Mouse (Mus musculus) CH12F3 (cell line): ENCODE results near the gene Osbp2.
"Not testable (repeated sequence)": the region's sequence is repeated elsewhere in the genome, so short reads cannot be mapped to it uniquely, and the experiment has no call there.

Experiments used
- in situ Hi-C: fragments of 300-500 bp; cut with MboI; formaldehyde crosslinking; loops from 2 replicates; pipeline ENCODE4 v1.14.3; 2020; ENCODE audit warnings: low sequenced_read_pairs

The Osbp2 gene

DNA sequence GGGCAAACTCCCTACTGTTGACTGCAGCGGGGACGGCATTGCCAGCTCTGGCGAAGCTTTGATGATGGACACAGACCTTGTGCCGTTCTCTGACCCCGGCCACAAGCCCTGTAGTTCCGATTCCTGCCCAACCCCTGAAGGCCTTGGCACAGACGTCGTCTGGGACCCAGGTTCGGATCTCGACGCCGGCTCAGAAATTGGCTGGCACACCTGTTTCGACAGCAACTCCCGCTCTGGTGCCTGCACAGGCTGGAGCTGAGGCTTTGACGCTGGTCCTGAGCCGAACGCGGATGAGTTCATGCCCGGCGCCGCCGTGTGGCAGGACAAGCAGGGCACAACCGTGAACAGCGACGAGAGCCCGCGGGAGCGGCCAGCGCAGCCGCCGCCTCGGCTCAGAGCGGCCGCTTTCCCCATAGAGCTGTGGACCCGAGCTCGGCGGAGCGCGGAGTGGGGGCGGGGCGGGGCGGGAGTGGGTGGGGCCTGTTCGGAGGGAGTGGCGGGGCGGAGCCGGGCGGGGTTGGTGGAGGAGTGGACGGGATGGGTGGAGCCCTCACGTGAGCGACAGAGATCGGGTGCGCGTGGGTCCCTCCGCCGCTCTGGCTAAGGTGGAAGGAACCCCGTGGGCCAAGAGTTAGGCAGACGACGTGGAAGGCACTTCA lies at the start of gene Osbp2:
Gene Osbp2, minus strand, starts transcription at position 450 of the 659 bp plus-strand sequence.
- in situ Hi-C loops, result no loop called here

DNA sequence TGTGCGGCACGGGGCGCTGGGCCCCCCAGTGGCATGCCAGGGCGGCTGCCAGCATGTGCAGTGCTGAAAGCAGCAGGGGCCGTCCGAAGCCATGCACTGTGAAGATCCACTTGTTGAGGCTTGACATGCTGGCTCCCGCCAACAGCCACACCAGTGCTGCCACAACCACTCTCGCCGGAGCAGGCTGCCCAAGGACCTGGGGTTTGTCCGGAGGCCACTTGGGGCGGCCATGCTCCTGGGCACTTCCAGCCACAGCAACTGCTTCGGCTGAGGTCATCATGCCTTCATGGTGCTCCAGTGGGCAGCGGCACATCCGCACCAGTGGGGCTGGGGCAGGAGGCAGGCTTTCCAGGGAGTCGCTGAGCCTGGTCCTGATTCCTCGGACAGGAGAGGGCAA lies 49.2 kb upstream of the Osbp2 start:
- in situ Hi-C loops, result no loop called here

DNA sequence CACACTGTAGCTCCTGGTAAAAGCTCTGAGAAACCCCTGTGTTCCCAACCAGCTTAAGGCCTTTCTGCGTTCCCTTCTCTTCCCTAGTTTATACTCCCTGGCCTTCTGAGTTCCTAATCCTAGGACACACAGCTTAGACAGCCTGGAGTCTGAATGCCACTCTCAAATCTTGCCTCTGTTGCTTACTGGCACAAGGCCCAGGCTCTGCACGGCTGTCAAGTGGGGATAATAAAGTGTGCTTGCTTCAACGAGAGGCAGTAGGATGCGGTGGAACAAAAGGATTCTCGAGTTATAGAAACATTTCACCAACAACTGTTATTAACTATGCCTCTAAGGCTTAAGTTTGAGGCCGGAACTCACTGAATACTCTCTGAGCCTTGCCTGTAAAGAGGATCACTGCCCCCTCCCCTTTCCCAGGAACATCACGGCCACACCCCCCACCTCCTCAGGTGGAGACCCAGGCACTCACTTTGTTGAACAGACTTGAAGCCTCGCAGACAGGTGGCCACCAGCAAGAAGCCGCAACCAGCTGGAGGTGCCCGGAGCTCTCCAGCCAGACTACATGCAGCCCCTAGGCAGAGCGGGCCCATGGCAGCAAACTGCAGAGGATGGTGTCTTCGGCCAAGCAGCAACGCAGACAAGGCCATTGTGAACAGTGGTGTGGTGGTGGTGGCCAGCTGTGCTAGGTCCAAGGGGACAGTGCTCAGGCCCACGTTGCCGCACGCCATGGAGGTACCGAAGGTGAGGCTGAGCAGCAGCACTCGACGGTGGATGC lies 48.6 kb upstream of the Osbp2 start:
- in situ Hi-C loops, result no loop called here

DNA sequence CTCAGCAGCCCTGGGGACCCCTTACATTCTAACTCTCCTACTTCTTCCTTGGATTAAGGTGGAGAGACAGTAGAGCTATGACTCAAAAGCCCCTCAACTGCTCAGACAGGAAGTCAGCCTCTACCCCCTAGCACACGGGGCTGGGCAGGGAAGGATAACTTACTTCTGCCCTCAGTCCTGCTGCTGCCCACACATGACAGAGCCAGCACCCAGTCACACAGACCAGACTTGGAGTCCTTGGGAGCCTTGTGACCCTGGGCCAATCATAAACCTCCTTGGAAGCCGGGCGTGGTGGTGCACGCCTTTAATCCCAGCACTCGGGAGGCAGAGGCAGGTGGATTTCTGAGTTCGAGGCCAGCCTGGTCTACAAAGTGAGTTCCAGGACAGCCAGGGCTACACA lies 47.7 kb upstream of the Osbp2 start:
- in situ Hi-C loops, result not testable (repeated sequence)

GRCm38 (mm10) chr11:3910513-3911310 lies 47.0 kb upstream of the Osbp2 start:
- in situ Hi-C loops, result no loop called here

- in situ Hi-C loops, result no loop called here
These were observed 45.5 kb upstream of the Osbp2 start for GRCm38 (mm10) chr11:3909236-3909635.

DNA sequence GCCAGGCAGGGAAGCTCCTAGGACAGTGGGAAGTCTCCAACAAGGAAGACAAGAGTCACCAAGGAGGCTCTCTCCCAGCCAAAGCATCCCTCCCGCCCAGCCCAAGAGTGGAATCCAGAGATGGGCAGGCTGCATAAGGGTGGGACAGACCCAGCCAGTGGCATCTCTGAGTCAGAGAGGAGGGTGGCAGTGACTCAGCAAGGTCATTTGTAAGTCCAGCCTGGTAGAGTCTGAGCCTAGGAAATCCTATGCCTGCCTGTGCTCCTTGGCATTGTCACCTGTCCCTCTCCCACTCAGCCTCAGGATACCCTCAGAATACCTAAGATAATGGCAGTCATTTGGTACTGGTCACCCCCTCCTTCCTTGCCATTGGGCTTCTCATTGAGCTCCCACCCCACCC lies 41.7 kb upstream of the Osbp2 start:
- in situ Hi-C loops, result no loop called here

DNA sequence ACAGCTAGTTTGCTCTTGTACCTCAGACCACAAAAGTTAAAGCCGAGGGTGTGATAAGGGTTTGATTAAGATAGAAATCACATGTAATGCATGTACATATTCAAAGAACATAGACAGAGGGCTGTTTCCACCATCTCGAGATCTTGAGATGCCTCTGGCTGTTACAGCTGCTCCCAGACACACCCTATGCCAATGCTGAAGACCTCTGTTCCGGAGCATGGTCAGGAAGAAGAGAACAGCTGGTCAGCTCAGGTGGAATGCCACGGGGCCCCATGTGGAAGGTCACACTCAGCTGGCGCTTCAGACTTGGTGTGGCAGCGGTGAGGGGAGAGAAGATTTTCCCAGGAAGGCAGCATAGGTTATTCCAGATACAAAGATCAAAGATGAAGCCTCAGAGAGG lies 41.0 kb upstream of the Osbp2 start:
- in situ Hi-C loops, result no loop called here

- in situ Hi-C loops, result no loop called here
These were observed 39.3 kb upstream of the Osbp2 start for GRCm38 (mm10) chr11:3903046-3903445.

- in situ Hi-C loops, result no loop called here
These were observed 38.8 kb upstream of the Osbp2 start for GRCm38 (mm10) chr11:3902516-3902915.

DNA sequence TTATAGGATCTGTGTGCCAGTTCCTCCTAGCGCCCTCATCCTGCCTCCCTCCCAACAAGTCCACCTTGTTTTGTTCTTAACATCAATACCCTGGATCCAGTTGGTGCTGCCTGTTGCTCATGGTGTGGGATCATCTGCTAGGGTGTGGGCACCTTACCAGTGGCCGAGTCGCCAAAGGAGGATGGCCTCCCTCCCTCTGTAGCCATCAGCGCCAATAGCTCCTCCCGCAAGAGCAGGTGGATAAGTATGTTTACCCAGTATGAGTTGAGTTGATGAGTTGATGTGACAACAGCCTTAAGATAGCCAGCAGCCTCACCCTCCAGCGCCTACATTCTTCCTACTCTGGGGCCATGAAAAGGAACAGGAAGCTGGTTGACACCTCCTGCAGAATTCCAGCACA lies 36.6 kb upstream of the Osbp2 start:
- in situ Hi-C loops, result no loop called here

GRCm38 (mm10) chr11:3895933-3896332 lies 32.2 kb upstream of the Osbp2 start:
- in situ Hi-C loops, result no loop called here

- in situ Hi-C loops, result no loop called here
These were observed 31.8 kb upstream of the Osbp2 start for GRCm38 (mm10) chr11:3895458-3895857.

- in situ Hi-C loops, result no loop called here
These were observed 30.9 kb upstream of the Osbp2 start, which contains the start of the genes 4921536K21Rik and Dusp18 for GRCm38 (mm10) chr11:3894406-3895281. Gene 4921536K21Rik, minus strand, starts transcription at chr11:3895098. Gene Dusp18, plus strand, starts transcription at chr11:3895240.

- in situ Hi-C loops, result no loop called here
These were observed 30.3 kb upstream of the Osbp2 start for GRCm38 (mm10) chr11:3893970-3894369.

GRCm38 (mm10) chr11:3887331-3887730 lies 23.6 kb upstream of the Osbp2 start:
- in situ Hi-C loops, result no loop called here

GRCm38 (mm10) chr11:3883711-3884110 lies 20.0 kb upstream of the Osbp2 start:
- in situ Hi-C loops, result no loop called here

GRCm38 (mm10) chr11:3879836-3880235 lies 16.1 kb upstream of the Osbp2 start:
- in situ Hi-C loops, result no loop called here

DNA sequence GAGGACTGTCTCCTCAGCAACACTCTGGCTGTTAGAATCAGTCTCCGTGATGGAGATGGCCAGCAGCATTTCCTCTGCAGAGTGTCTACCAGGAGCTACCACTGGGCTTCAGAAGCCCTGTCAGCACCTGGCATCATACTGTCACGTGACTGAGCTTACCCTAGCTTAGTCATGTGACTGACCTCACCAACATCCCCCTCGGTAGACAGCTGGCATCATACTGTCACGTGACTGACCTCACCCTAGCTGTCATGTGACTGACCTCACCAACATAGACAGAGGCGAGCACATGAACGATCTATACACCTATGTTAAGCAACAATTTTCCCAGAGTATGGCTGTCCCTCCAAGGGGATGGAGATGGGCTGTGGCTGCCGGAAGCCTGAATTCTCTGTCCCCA lies 15.0 kb upstream of the Osbp2 start:
- in situ Hi-C loops, result no loop called here

GRCm38 (mm10) chr11:3876419-3876818 lies 12.7 kb upstream of the Osbp2 start:
- in situ Hi-C loops, result no loop called here

DNA sequence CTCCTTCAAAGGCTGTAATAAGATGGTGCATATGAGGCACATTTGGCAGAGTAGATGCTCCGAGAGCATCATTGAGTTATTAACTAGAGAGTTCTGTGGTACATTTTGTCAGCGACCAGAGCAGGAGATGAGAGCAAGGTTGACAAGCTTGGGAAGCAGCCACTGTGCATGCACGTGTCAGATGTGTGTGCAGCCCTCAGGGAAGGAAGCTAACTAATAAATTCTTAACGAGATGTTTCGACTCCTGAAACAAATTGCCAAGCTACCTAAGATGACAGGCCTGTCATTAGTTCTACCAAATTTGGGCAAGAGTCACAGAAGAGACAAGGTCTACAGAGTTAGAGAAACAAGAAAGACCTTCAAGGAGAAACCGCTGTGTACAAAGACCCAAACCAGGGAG lies 640 bp upstream of the Osbp2 start:
- in situ Hi-C loops, result no loop called here
